Mouse (Mus musculus) CH12.LX (cell line): ENCODE measurements around the gene Apbb1. TPM values are rescaled to one million over a fixed set of nuclear protein-coding genes. Genes with fewer than 3 reads are reported as not detected.

Experiments
- DNase-seq: peaks from one replicate; pipeline ENCODE4 v3.0.0-alpha.2; 2013; ENCODE audit errors: extremely low read depth
- H3K27ac ChIP-seq: 2 replicates; pipeline ENCODE4 v1.5.1; 2012; ENCODE audit warnings: low read depth, mild to moderate bottlenecking, control low read depth, moderate library complexity; ENCODE audit not compliant: insufficient read depth
- H3K27me3 ChIP-seq: replicated peaks from 2 replicates; pipeline ENCODE3; 2012; ENCODE audit warnings: inconsistent platforms
- H3K36me3 ChIP-seq, 2 experiments: replicated peaks in 1 of 2; 2 replicates each; pipeline versions ENCODE3 to v1.6.1; 2012; ENCODE audit warnings: inconsistent platforms in 1 of 2, low read length in 1 of 2, mild to moderate bottlenecking in 1 of 2, mixed read lengths in 1 of 2, moderate library complexity in 1 of 2; ENCODE audit not compliant: control insufficient read depth in 1 of 2, insufficient read depth in 1 of 2
- H3K4me1 ChIP-seq, 2 experiments: 2 replicates each; pipeline ENCODE4 v1.6.1; 2012; ENCODE audit warnings: inconsistent platforms in 1 of 2, moderate library complexity in 1 of 2; ENCODE audit not compliant: insufficient read depth in 2 of 2, control insufficient read depth in 1 of 2
- H3K4me2 ChIP-seq: 2 replicates; pipeline ENCODE4 v1.6.1; 2012; ENCODE audit warnings: low read depth, mild to moderate bottlenecking, control low read depth; ENCODE audit not compliant: poor library complexity, insufficient read depth, severe bottlenecking
- H3K4me3 ChIP-seq, 3 experiments: fragments of 150-350 bp in 1 of 3; sonication (generic) in 1 of 3; replicated peaks in 1 of 3; 2 replicates each; pipeline versions ENCODE3 to v1.5.1; 2011 to 2012; ENCODE audit warnings: low read depth in 2 of 3, low read length in 2 of 3, mild to moderate bottlenecking in 2 of 3, moderate library complexity in 2 of 3, control low read depth in 1 of 3, improper control_type of control experiment in 1 of 3, inconsistent platforms in 1 of 3, mixed read lengths in 1 of 3; ENCODE audit not compliant: poor library complexity in 1 of 3
- H3K79me2 ChIP-seq: replicated peaks from 2 replicates; pipeline ENCODE4 v1.6.1; 2012; ENCODE audit warnings: mild to moderate bottlenecking, moderate library complexity; ENCODE audit not compliant: control insufficient read depth, poor library complexity, insufficient read depth, severe bottlenecking; ENCODE audit errors: extremely low read depth
- H3K9ac ChIP-seq: 2 replicates; pipeline ENCODE4 v1.6.1; 2012; ENCODE audit warnings: low read depth, mild to moderate bottlenecking, control low read depth, moderate library complexity; ENCODE audit not compliant: insufficient read depth
- H3K9me3 ChIP-seq: replicated peaks from 2 replicates; pipeline ENCODE3; 2012; ENCODE audit warnings: low read length, inconsistent platforms, mixed read lengths
- CHD1 ChIP-seq: IDR thresholded peaks from 2 replicates; pipeline ENCODE4 v1.6.1; 2012; ENCODE audit warnings: low read depth, low read length, improper control_type of control experiment, inconsistent platforms
- CHD2 ChIP-seq: IDR thresholded peaks from 2 replicates; pipeline ENCODE4 v1.6.1; 2011; ENCODE audit warnings: low read length, improper control_type of control experiment
- E2F4 ChIP-seq: IDR thresholded peaks from 2 replicates; pipeline ENCODE4 v1.6.1; 2011; ENCODE audit warnings: low read depth, low read length, improper control_type of control experiment; ENCODE audit not compliant: insufficient replicate concordance
- ELF1 ChIP-seq: IDR thresholded peaks from 2 replicates; pipeline ENCODE4 v1.6.1; 2014; ENCODE audit warnings: low read depth, mild to moderate bottlenecking, inconsistent platforms, low read length, improper control_type of control experiment
- ETS1 ChIP-seq: conservative IDR thresholded peaks from 2 replicates; pipeline ENCODE4 v1.6.1; 2012; ENCODE audit warnings: low read depth, mild to moderate bottlenecking, inconsistent platforms, low read length, improper control_type of control experiment, moderate library complexity
- HCFC1 ChIP-seq: IDR thresholded peaks from 2 replicates; pipeline ENCODE4 v1.6.1; 2012; ENCODE audit warnings: low read depth, mild to moderate bottlenecking, inconsistent platforms, low read length, improper control_type of control experiment
- MAFK ChIP-seq: IDR thresholded peaks from 2 replicates; pipeline ENCODE4 v1.6.1; 2011; ENCODE audit warnings: low read length, improper control_type of control experiment; ENCODE audit not compliant: insufficient replicate concordance
- MAX ChIP-seq: IDR thresholded peaks from 2 replicates; pipeline ENCODE4 v1.6.1; 2011; ENCODE audit warnings: low read length, improper control_type of control experiment
- MAZ ChIP-seq: IDR thresholded peaks from 2 replicates; pipeline ENCODE4 v1.6.1; 2012; ENCODE audit warnings: low read depth, mild to moderate bottlenecking, inconsistent platforms, low read length, improper control_type of control experiment, moderate library complexity
- MXI1 ChIP-seq: IDR thresholded peaks from 2 replicates; pipeline ENCODE4 v1.6.1; 2011; ENCODE audit warnings: mild to moderate bottlenecking, low read depth, low read length, improper control_type of control experiment
- MYC ChIP-seq: IDR thresholded peaks from 2 replicates; pipeline ENCODE4 v1.6.1; 2011; ENCODE audit warnings: low read depth, mild to moderate bottlenecking, improper control_type of control experiment, low read length
- POLR2A ChIP-seq: IDR thresholded peaks from 2 replicates; pipeline ENCODE4 v1.6.1; 2011; ENCODE audit warnings: low read depth, mild to moderate bottlenecking, improper control_type of control experiment, low read length
- POLR2AphosphoS2 ChIP-seq: IDR thresholded peaks from 2 replicates; pipeline ENCODE4 v1.6.1; 2011; ENCODE audit warnings: low read depth, low read length, improper control_type of control experiment
- RAD21 ChIP-seq: IDR thresholded peaks from 2 replicates; pipeline ENCODE4 v1.6.1; 2011; ENCODE audit warnings: low read depth, mild to moderate bottlenecking, low read length, improper control_type of control experiment, moderate library complexity
- SIN3A ChIP-seq: IDR thresholded peaks from 2 replicates; pipeline ENCODE4 v1.6.1; 2012; ENCODE audit warnings: low read length, improper control_type of control experiment, inconsistent platforms
- TCF12 ChIP-seq: IDR thresholded peaks from 2 replicates; pipeline ENCODE4 v1.6.1; 2014; ENCODE audit warnings: low read depth, mild to moderate bottlenecking, inconsistent platforms, low read length, improper control_type of control experiment
- UBTF ChIP-seq: IDR thresholded peaks from 2 replicates; pipeline ENCODE4 v1.6.1; 2012; ENCODE audit warnings: low read depth, mild to moderate bottlenecking, inconsistent platforms, low read length, improper control_type of control experiment, moderate library complexity
- USF1 ChIP-seq: IDR thresholded peaks from 2 replicates; pipeline ENCODE4 v1.6.1; 2014; ENCODE audit warnings: low read depth, mild to moderate bottlenecking, inconsistent platforms, low read length, improper control_type of control experiment
- ZC3H11A ChIP-seq: IDR thresholded peaks from 2 replicates; pipeline ENCODE4 v1.6.1; 2012; ENCODE audit warnings: low read depth, mild to moderate bottlenecking, inconsistent platforms, low read length, improper control_type of control experiment
- dilution Hi-C: fragments of 300-500 bp; cut with MboI; formaldehyde crosslinking; loops from 2 replicates; pipeline ENCODE4 v1.14.3; 2020; ENCODE audit warnings: low sequenced_read_pairs; ENCODE audit not compliant: extremely low pct_unique_long_range_greater_than_20kb, extremely low pct_ligation_motif_present
- in situ Hi-C: fragments of 300-500 bp; cut with MboI; formaldehyde crosslinking; loops from 3 replicates; pipeline ENCODE4 v1.14.3; 2019; ENCODE audit warnings: low sequenced_read_pairs, low pct_ligation_motif_present, low pct_unique_long_range_greater_than_20kb, mixed read lengths
- polyA plus RNA-seq: library from polyadenylated mRNA; unstranded; fragments of >175 nt; gene quantifications from 2 replicates; pipeline ENCODE4 v1.2.1, GENCODE M21; 2012; ENCODE audit warnings: low read depth; ENCODE audit not compliant: insufficient read length
- total RNA-seq, 2 experiments: library from RNA; depleted of rRNA; stranded (reverse); fragments of 300-350 nt in 1 of 2; fragments of >200 nt in 1 of 2; gene quantifications; 2 replicates each; pipeline ENCODE4 v1.2.3; 2012 to 2014

The Apbb1 gene
- 1.8 and 3.2 TPM in 2 replicates for total RNA-seq (2012; rRNA removed)
- total RNA-seq (2014; rRNA removed): 1.2 and 3.3 TPM in 2 replicates
- 1.1 and 2.1 TPM in 2 replicates for polyA plus RNA-seq

DNA sequence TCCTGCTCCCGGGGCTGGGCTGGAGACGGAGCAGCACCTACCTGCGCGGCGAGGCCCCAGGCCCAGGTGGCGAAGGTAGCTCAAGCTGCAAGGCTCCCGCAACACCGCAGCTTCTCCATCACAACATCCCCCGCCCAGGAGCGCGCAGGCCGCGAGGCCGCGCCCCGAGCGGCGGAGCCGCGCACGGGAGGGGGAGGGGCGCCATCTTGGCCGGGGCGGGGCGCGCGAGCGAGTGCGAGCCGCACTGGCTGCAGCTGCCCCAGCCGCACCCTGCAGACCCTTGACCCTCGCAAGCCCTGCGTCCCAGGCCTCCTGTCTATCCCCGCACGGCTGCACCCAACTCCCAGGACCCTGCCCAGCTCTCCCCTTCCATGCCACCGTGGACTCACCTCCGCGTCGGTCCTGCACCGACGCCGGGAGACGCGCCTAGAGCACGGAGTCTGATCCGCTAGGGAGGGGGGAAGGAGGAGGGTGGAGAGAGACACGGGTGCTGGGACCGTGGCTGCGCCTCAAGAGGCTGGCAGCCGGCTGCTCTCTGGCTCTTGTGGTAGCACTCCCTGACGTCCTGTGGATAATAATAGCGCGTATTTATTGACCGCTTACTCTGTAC, at the start of gene Apbb1:
Gene Apbb1, minus strand, starts transcription at position 560 of the 610 bp plus-strand sequence.
- Histone ChIP-seq H3K9ac (peak within 1 kb of the TSS; percentile 4; the same call in 1 of the 2 replicates), H3K9me3 (peaks cover 7% of the 10 kb centered on the region), H3K27ac (no peak within 1 kb of the TSS), H3K4me2 (peak within 1 kb of the TSS; percentile 92), H3K4me3 (peak within 1 kb of the TSS; percentile 46 to 80 (median 59)), H3K36me3 (no peaks in the 10 kb centered on the region), H3K27me3 (peaks cover 54% of the 10 kb centered on the region), H3K79me2 (no peaks in the 10 kb centered on the region), H3K4me1 (peaks cover 0 to 11% of the 10 kb centered on the region in 2 experiments; a peak in 2 of 4 replicates)
- TF ChIP-seq ELF1: no peak
- TF ChIP-seq TCF12: no peak
- TF ChIP-seq MAX: no peak
- TF ChIP-seq MAZ: 0 out of 2 replicates have a peak, but pooled peaks have one; percentile 31
- no peak for TF ChIP-seq HCFC1
- TF ChIP-seq ZC3H11A: no peak
- TF ChIP-seq POLR2A: no peak
- 0 out of 2 replicates have a peak, but pooled peaks have one; percentile 26 for TF ChIP-seq CHD2
- TF ChIP-seq ETS1: no peak
- no peak for TF ChIP-seq CHD1
- DNase-seq: no peak
- in situ Hi-C loops: no loop called here
- dilution Hi-C loops: no loop called here

DNA sequence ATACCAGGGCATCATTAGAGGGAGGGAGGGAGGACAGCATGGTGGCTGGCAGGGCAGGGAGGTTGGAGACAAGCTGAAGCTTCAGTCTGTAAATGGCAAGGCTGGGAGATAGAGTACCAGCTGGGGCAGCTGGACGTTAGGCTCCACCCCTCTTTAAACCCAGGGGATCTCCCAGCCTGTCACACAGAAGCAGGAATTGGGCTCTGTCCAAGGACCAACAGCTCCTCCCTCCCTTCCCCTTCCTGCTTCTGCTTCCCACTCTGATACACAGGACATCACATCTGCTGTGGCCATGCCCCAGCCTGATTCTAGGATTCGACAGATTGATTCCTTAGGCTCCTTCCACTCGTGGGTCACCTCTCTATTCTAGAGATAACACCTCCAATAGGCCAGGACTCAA, 47.2 kb upstream of the Apbb1 start:
- peaks cover 3 to 40% of the 10 kb centered on the region in 2 experiments; a peak in 3 of 4 replicates for H3K4me1 ChIP-seq
- no peaks in the 10 kb centered on the region for H3K9me3 ChIP-seq
- no peak overlapping the region for H3K27ac ChIP-seq
- no peaks in the 10 kb centered on the region for H3K79me2 ChIP-seq
- peaks cover 9% of the 10 kb centered on the region for H3K27me3 ChIP-seq
- no peak overlapping the region for H3K4me3 ChIP-seq
- dilution Hi-C loops: no loop called here
- TF ChIP-seq SIN3A: no peak
- no peak for TF ChIP-seq MYC
- TF ChIP-seq MAFK: no peak
- TF ChIP-seq POLR2A: no peak
- no peak for TF ChIP-seq USF1
- TF ChIP-seq MXI1: no peak
- no peak for TF ChIP-seq POLR2AphosphoS2
- TF ChIP-seq ZC3H11A: no peak
- no peak for TF ChIP-seq RAD21
- TF ChIP-seq CHD1: no peak
- no peak for TF ChIP-seq E2F4
- no peak for TF ChIP-seq UBTF
- H3K9ac ChIP-seq: no peak overlapping the region
- H3K4me2 ChIP-seq: no peak overlapping the region
- in situ Hi-C loops: no loop called here
- H3K36me3 ChIP-seq: peaks cover 0 to 12% of the 10 kb centered on the region in 2 experiments
- DNase-seq: no peak
